Mouse (Mus musculus) adrenal gland, postnatal 14 days (tissue): ENCODE data around the gene Cyp26b1. TPM values are rescaled to one million over a fixed set of nuclear protein-coding genes. Genes with fewer than 3 reads are reported as not detected.
"Not testable (repeated sequence)": the region's sequence is repeated elsewhere in the genome, so short reads cannot be mapped to it uniquely, and the experiment has no call there.

Experiments
- DNase-seq: peaks from one replicate; pipeline ENCODE4 v3.0.0; 2021; ENCODE audit warnings: mixed read lengths
- long read RNA-seq, 2 experiments: library from polyadenylated mRNA; stranded (forward); transcript quantifications; one replicate each; pipeline ENCODE4 v2.0.0; 2021
- total RNA-seq: library from RNA; stranded (reverse); gene quantifications from 2 replicates; pipeline ENCODE4 v1.2.3, GENCODE M21; 2021

Cyp26b1 gene
- total RNA-seq = 3.3 and 4.2 TPM in 2 replicates
- long read RNA-seq, experiment 1, partial matches to known transcripts = 0 of 2 reads
- long read RNA-seq, experiment 1, other reads (novel, unspliced or antisense) = 2 of 2 reads
- long read RNA-seq, experiment 2 = 0 reads

DNA sequence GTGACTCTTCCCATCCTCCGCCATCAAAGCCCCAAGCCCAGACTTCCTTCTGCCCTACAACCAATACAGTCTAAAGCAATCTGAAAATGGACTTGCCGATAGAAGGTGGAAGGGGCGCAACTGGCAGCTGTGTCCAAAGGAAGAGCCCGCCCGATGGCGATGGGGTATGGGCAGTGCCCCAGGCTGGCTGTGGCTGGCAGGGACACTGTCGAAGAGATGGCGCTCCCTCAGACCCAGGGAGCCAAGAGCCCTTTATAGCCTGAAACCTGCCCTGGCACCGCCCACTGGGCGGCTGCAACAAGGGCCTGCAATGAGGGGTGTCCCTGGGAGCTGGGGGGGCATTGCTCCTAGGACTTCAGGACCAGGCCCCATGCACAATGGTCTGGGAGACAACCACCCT is at the start of gene Cyp26b1:
Cyp26b1 (minus strand) TSS at position 216 of the 400 bp plus-strand sequence.
- DNase-seq = no peak

DNA sequence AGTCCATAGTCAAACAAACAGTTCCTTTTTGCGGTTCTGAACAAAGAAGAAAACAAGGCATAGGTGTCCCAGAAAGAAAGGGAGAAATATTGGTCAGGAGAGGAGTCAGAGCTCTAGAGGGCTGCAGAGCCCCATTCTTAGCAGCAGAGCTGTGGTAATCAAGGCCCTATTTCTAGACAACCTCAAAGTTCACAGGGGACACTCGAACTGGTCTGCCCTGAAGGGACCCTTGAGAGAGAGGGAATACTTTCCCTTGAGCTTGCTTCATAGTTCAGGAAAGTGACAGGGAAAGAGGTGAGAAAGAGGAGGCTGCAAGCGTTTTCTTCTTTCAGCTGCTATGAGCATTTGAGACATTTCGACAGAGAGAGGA is 47.3 kb upstream of the Cyp26b1 start:
- no peak for DNase-seq

DNA sequence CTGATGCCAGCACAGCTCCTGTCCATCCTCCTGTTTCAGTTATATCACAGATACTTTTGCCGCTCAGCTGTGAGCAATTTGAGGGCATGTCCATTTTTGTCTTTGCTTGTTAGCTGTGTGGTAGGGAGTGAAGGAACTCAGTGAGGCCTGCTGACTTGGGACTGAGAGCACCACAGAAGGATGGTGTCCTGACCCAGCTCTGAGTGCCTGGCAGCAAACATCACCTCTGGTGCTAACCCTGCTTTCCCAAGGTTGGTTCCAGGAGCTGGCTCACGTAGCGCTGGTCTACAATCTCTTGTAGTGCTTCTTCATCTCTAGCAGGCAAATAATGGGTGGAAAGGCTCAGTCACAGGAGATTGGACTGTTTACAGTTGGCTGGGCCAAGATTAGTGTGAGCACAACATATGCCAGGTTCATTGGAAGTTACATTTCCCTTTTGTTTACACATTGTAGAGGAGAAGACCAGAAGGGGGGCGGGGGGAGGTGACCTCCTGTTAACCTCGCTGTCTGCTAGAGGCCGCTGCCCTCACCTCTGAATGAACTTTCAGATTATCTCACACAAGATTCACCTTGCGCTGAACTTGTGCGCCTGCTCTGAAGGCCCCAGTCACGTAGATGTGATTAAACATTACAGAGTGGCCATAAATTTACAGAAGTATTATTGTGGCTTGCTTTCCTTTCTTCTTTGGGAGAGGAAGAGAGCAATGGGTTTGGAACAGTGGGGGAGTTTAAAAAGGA is 46.8 kb upstream of the Cyp26b1 start:
- peak; percentile 49 for DNase-seq

DNA sequence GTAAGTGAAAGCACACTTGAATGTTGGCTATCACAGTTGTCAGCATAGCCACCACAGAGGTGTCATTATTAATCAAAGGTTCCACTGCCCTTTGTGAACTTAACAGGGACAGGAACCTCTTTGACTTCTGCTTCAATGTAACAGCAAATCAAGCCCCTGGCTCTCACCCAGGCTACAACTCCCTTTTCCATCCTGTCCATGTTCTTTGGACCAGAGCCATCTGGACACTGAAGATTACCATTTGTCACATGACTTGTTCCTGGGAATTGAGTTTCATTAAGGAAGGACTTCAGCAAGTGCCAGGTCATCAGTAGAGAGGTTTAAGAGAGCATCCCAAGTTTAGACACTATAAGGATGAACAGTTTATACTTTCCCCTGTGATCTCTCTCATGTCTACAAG is 44.5 kb upstream of the Cyp26b1 start:
- peak; percentile 61 for DNase-seq

DNA sequence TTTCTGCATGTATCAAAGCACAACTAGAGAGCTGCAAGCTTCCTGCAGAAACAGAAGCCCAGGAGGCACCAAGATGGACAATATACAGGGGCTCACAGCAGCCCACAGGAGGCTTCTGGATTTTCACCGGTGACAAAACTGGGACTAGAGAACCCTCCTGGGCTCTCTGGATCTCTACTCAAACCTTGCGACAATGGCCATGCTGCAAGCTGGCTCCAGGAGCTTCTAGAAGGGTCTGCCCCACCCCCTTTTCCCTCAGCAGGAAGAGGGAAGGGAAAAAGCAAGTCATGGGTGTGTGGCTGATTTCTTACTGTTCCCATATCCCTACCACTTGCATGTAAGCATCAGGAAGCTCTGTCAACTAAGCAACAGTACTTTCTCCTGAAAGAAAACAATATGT is 37.9 kb upstream of the Cyp26b1 start:
- no peak for DNase-seq

DNA sequence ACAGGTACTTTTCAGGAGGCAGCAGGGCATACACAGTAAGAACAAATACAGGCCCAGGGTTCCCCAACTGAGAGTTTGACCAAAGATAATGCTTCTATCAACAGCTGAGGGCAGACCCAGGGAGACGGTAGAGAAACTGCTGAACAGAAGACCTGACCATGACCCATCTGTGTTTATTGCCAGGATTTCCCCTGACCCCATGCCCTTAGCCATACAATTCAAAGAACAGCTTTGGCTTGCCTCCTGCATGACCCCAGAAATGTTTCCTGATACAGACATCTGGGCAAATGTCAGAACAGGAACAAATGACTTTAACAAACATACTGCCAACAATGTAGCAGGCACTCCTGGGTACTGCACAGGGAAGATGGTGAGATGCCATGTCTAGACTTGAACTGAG is 36.6 kb upstream of the Cyp26b1 start:
- peak; percentile 49 for DNase-seq

DNA sequence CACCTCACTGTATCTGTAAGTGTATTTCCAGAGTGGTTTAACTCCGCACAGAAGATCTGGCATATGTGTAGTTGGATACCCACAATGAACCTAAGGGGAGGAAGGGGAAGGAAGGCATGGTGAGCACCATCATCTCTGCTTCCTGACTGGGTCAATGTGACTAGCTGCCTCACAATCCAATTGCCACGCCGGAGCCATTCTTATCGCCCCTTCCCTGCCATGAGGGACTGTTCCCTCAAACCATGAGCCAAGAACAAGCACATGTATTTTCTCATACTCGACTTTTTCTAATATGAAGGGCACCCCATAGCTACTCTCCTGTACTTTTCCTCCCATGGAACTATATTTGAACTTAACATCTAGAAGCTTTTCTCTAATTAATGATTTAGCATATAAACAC is 35.1 kb upstream of the Cyp26b1 start:
- no peak for DNase-seq

DNA sequence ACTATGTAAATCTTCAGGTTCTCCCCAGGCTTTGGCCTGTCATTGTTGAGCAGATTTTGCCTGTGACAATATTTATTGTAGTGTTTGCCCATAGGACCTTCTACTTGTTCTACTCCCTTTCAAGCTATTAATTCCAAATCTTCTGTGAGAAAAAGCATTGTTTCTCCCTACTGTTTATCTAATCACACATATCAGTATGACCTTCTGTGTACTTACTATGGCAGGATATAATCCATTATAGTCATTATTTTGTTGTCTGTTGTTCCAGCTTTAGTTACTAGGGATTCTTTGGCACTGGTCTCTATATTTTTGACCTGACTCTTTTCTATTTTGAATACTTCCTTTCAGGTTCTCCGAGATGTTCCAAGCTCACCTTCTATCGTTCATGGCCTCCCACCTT is 32.7 kb upstream of the Cyp26b1 start:
- DNase-seq = no peak

DNA sequence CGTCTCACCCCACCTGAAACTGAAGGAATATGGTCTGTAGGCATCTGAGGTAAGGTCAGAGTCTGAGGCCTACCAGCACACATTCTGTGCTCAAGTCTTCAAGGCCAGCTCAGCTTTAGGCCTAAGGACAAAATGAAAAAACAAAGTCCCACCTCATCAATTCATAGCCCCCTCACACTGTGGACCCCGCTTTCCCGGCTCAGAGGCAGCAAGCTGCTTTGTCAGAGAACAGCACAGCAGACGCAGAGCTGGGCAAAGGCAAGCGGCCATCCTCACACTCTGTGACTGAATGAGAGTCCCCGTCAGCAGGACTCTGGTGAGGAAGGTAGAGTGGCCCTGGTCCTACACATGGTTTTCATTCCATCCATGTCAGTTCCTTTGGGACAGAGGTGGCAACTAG is 25.5 kb upstream of the Cyp26b1 start:
- no peak for DNase-seq

DNA sequence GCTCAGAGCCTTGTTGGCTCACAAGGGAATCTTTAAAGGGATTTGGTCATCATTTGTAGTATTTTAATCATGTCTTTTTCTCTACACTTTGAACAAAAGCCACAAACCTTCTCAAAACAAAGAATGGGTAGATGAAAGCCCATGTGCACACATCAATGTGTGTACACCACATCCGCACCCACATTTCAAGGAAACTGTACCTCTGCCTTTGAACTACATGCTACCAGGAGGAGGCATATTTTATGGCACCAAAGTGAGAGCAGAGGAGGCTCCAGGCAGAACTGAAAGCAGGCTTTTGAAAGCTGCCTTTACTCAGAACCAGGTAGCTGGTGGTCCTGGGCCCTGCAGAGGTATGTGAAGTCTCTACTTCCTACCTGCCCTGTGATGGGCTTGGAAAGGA is 23.3 kb upstream of the Cyp26b1 start:
- DNase-seq = no peak

DNA sequence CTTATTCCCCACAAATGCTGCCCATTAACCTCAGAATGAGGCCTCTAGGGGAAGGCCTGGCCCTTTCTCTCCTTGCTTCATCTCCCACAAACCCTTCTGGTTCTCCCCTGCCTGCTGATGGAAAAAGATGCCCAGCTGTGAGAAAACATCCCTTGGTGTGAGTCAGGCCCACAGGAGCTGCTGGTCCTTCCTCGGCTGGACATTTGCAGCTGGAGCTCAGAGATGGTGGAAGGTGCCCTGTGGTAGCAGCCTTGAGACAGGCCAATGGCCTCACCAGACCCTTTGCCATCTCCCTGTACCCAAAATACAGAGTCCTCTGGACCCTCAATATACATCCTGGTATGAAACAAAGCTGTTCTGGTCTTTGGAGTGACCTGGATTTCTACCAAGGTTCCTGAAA is 22.9 kb upstream of the Cyp26b1 start:
- no peak for DNase-seq

DNA sequence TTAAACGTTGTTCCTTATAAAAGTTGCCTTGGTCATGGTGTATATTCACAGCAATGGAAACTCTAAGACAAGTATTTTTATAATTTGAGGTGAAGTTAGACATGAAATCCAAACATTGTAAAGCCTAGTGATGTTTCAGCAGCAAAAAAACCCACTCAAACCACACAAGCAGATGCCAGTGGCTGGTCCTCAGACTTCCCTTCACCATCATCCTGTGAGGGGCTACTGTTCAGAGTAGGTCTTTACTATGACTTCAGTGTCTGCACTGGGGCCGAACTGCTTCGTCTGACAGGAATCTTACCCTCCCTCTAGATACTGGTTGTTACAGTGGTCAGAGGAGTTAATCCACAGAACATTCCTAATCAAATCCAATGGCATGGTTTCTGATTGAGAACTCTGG is 19.9 kb upstream of the Cyp26b1 start:
- DNase-seq = no peak

DNA sequence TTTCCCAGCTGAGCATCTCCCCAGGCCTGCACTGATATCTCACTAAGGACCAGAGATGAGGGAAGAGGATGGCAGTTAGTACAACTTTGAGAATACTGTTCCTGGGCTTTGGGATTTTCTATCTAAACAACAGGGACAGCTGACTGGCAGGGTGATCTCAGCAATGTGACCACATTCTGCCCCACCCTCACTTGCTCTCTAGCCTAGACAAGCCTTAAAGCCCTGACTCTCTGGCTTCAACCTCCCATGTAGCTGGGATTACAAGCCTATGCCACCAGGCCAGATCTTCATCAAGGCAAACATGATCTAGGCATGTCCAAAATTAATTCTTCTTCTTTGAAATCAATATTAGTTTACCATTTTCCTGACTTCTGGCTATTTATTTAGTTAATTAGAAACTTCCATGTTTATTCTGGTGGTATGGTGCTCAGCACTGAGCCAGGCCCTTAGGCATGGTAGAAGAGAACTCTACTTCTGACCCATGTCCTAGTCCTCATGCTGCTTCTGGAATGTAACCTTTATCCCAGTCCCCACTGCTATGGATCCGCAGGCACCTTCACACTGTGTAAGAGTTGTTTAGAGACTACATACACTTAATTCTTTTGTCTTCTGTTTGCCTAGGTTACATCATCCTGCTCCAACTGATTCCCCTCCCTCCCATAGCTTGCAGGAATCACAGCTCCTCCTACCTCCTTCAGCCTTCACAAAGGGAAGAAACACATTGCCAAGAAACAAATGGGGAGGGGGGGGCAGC is 7.6 kb upstream of the Cyp26b1 start:
- DNase-seq = no peak

DNA sequence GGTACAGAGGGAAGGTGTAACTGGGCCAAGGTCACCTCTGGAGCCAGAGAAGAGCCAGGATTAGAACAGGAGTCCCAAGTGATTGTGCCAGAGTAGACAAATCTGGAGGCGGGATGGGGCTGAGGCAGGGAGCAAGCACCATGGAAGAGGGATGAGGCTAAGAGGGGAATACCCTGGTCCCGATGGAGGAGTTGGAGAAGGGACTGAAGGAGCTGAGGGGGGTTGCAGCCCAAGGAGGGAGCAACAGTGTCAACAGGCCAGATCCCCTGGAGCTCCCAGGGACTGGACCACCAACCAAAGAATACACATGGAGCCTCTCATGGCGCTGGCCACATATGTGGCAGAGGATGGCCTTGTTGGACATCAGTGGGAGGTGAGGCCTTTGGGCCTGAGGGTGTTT is 5.6 kb upstream of the Cyp26b1 start:
- not testable (repeated sequence) for DNase-seq

DNA sequence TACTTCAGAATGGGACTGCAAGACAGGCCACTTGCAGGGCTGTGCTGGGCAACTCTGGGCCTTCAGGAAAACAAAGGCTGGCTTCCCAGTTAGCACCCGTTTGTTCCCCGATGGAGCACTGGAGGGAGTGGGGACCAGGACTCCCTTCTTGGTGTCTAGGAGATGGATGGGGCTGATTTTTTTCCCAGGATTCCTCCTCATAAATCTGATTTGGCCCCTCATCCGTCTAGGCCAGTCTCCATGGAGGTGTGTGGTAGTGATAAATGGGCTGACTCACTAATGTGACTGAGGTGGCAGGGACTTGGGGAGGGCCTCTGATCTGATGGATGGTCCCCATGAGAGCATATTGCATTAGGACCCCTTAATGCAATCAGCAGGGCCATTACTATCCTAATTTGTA is 5.0 kb upstream of the Cyp26b1 start:
- no peak for DNase-seq

DNA sequence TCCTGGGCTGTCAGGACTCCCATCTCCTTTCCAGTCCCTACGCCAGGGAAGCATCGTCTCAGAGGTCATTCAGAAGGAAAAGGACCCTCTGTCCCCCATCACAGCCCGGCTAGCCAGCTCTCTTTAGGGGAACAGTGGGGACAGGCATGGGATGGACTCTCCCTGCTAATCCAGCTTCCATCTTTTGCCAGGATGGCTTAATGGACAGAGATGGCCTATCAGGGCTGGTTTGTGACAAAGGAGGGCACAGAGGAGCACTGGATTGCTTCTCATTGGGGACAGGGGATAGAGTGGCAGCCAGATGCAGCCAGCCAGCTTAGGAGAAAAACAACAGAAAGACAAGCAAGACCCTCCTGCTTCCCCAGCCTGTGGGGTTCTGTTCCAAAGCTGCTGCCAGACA is 918 bp upstream of the Cyp26b1 start:
- DNase-seq = no peak

DNA sequence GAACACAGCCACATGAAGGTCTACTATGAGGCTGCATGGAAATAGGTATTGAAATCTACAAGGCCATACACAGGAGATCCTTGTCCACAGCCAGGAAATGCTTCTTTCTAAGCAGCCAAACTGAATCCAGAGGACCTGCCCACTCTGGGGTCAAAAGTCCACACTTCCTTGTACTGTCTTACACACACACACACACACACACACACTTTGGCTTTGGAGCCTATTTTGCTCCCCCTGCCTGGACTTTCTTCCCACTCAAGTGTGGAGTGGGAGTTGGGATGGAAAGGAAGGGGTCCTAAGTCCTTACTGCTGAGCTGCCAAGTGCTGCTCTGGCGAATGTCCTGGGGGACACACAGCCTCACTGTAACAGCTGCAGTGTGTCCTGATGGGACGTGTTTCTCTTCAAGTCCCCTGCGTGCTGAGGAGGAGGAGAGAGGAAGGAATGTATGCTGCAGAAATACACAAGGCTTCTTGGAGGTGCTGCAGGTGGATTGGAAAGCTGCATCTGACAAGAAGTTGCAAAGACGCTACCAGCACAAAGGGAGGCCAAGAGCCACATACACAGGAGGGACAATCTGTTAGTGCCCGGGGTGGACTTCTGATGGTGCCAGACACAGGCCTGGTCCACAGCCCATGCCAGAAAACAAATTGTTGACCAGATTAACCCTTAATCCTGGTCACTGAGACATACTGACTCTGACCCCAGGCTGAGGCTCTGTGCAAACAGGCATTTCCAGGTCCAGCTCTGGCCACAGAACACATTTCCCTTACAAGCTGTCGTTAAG is 2.6 kb downstream of the Cyp26b1 start:
- DNase-seq = no peak

DNA sequence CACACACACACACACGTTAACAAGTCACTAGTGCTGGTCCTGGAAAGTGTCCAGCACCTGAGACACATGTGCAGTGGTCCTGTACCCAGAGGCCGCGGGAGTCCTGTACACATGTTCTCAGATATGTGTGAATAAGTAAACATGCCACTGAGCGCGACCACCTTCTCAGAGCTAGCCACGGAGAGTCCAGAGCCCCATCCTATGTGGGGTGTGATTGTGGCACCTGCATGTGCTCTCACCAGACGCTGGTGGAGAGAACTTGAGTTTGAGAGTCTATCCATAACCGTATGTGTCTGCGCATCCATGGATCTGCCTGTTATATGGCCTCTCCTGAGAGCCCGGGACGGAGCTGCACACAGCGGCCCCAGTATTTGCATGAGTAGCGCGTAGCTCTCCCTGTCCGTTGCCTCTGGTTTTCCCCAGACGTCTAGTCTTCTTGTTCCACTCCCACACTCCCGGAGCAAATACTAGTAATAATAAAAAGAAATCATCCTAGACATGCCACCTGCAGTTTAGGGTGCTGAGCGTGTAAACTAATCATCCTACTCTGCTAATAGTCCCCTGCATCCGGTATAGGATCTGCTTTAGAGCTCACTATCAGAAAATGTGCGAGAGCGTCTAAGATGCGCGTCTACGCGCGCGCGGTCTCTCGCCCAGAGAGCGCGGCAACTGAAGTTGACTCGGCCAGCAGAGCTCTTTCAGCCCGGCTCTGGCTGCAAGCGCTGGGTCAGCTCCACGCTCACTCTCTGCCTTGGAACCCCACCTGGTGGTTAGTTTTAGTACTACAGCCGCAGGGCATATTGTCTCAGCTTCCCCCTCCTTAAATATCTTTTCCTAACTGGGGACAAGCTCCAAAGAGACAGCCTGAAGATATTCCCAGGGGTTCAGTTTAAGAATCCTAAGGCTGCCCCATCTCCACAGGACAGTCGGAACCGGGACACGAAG is 3.7 kb downstream of the Cyp26b1 start:
- DNase-seq = peak; percentile 93

DNA sequence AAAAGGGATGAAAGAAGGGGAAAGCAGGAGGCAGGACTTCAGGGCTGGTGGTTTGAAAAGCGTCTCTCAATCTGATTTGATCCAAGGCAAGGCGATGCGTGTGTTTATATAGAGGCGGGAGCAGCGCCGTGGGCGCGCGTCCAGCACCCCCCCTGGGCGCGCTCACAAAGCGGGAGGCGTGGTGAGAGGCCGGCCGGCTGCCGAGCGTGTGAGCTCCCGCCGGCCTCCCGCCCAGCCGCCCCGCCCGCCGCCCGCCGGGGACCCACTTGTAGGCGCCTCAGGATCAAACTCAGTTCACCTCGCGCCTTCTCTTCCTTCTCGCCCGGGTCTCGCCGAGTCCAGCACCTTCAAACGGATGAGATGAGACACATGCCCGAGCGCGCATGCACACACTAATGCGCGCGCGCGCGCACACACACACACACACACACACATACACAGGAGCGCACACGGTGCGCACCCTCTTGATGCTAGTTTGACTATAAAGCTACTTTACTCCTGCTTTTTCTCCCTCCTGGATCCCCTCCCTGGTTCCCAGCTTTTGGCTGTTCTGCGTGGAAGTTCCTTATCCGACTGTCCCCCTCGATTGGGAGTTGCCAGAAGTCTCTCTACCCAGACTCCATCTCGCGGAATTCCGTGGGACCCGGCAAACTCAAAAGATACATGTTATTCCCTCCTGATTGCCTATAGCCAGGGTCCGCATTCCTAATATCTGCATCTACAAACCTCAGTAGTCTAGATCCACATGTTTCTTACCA is 4.6 kb downstream of the Cyp26b1 start:
- peak; percentile 66 for DNase-seq

DNA sequence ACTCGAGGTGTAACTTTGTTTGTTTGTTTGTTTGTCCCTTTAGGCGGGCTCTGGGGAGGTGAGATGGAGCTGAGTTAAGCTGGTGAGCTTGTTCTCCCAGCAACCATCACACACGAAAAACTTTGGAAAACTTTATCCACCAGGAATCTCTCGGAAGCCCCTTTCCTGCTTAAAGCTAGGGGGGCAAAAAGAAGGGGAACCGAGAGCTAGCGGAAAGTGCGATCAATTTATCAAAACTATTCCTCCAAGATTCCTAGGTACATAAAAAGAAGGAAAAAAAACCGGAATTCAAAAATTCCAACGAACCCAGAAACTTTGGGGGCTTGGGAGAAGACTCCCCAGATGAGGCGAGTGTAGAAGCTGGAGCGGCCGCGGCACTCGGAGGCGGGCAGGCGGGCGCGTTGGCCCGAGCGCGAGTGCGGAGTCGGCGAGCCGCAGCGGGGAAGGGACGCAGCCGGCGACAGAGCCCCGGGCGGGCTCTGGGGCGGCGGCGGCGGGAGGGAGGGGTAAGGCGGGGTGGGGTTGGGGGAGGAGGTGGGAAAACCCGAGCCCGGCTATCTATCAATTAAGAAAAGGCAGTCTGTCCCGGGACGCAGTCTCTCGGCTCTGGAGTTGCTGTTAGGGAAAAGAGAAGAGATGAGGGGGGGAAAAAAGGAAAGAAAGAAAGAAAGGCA is 5.3 kb downstream of the Cyp26b1 start:
- no peak for DNase-seq
